Mouse (Mus musculus) urinary bladder, postnatal 4 days (tissue): ENCODE results near the gene Dot1l.
A peak's percentile ranks its signal among the peaks of the same experiment; 100 is the strongest.

Source experiments
- DNase-seq, 2 experiments: peaks; one replicate each; pipeline ENCODE4 v3.0.0; 2021 to 2022; ENCODE audit warnings: low spot score in 2 of 2

Gene Dot1l

GRCm38 (mm10) chr10:80792175-80793032 lies 37.4 kb downstream of the Dot1l start:
- DNase-seq, result peak in 1 of 2 experiments; percentile 35

- no peak for DNase-seq
These were observed 38.2 kb downstream of the Dot1l start for GRCm38 (mm10) chr10:80793033-80793784.

GRCm38 (mm10) chr10:80793803-80794202 lies 38.8 kb downstream of the Dot1l start:
- no peak for DNase-seq

- no peak for DNase-seq
These were observed 39.7 kb downstream of the Dot1l start for GRCm38 (mm10) chr10:80794750-80795149.

GRCm38 (mm10) chr10:80796307-80796848 lies 41.4 kb downstream of the Dot1l start:
- DNase-seq, result no peak

- DNase-seq, result no peak
These were observed 42.5 kb downstream of the Dot1l start for GRCm38 (mm10) chr10:80797186-80798149.

GRCm38 (mm10) chr10:80798150-80799006 lies 43.4 kb downstream of the Dot1l start, which contains the start of the genes Sf3a2 and Plekhj1:
Gene Sf3a2 (plus strand): TSS chr10:80798198.
Gene Plekhj1 (minus strand): TSS chr10:80798626.
- peak; percentile 93 for DNase-seq

GRCm38 (mm10) chr10:80799070-80799566 lies 44.1 kb downstream of the Dot1l start:
- DNase-seq, result no peak

- DNase-seq, result no peak
These were observed 47.4 kb downstream of the Dot1l start for GRCm38 (mm10) chr10:80802204-80802912.

- DNase-seq, result no peak
These were observed 48.0 kb downstream of the Dot1l start for GRCm38 (mm10) chr10:80802996-80803395.

GRCm38 (mm10) chr10:80804340-80804739 lies 49.3 kb downstream of the Dot1l start:
- DNase-seq, result no peak

GRCm38 (mm10) chr10:80804916-80805315 lies 49.9 kb downstream of the Dot1l start, which contains the start of gene Amh:
Gene Amh (plus strand): TSS chr10:80805243.
- peak in 1 of 2 experiments; percentile 45 for DNase-seq

- DNase-seq, result no peak
These were observed 50.3 kb downstream of the Dot1l start for GRCm38 (mm10) chr10:80805322-80805721.

- peak; percentile 72 to 84 for DNase-seq
These were observed 50.9 kb downstream of the Dot1l start for GRCm38 (mm10) chr10:80805925-80806324.

GRCm38 (mm10) chr10:80806341-80807056 lies 51.5 kb downstream of the Dot1l start:
- no peak for DNase-seq

GRCm38 (mm10) chr10:80807057-80807627 lies 52.1 kb downstream of the Dot1l start:
- DNase-seq, result peak in 1 of 2 experiments; percentile 69

GRCm38 (mm10) chr10:80808099-80808984 lies 53.3 kb downstream of the Dot1l start:
- no peak for DNase-seq
